13 mouse cellular contexts compared by ENCODE assay signal in the genomic region with DNA sequence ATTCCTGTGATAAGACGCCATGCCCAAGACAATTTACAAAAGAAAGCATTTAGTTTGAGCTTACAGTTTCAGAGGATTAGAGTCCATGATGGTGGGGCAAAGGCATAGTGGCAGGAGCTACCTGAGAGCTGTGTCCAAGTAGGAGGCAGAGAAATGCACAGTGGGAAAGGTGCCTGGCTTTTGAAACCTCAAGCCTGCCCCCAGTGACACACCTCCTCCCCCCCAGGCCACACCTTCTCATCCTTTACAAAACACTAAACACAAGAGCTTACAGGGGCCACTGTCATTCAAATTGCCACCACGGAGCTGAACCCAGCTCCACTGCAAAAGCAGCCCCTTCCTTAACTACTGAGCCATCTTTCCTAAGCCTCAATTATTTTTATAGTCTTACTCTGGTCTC.
"Had no signal": no experiment of that assay in that cellular context is flagged by ENCODE, and none has a peak within 500 bp of the region (broad histone marks: within the 10 kb centered on the region; RNA-seq: fewer than 3 reads in every experiment).

No protein-coding gene starts in this region.

- H3K27me3 ChIP-seq: liver, embryonic 15.5 days; lung, embryonic 15.5 days; midbrain, embryonic 13.5 days; neural tube, embryonic 13.5 days; neural tube, embryonic 15.5 days; stomach, embryonic 15.5 days had no signal

- H3K9ac ChIP-seq: liver, embryonic 15.5 days; liver, postnatal 0 days; lung, embryonic 15.5 days; midbrain, embryonic 13.5 days; neural tube, embryonic 13.5 days; neural tube, embryonic 15.5 days; stomach, embryonic 15.5 days had no signal

- H3K4me1 ChIP-seq: liver, embryonic 15.5 days; midbrain, embryonic 13.5 days; neural tube, embryonic 13.5 days had no signal

- ATAC-seq: liver, postnatal 0 days; lung, postnatal 0 days; midbrain, embryonic 13.5 days; midbrain, embryonic 16.5 days had no signal

- H3K4me3 ChIP-seq: liver, embryonic 15.5 days; lung, embryonic 15.5 days; midbrain, embryonic 10.5 days; midbrain, embryonic 13.5 days; myocyte; neural tube, embryonic 13.5 days; neural tube, embryonic 15.5 days; stomach, embryonic 15.5 days had no signal

- H3K9me3 ChIP-seq: liver, embryonic 15.5 days; lung, embryonic 15.5 days; neural tube, embryonic 13.5 days; stomach, embryonic 15.5 days had no signal

- H3K27ac ChIP-seq: liver, embryonic 15.5 days; lung, embryonic 15.5 days; macrophage; midbrain, embryonic 10.5 days; midbrain, embryonic 13.5 days; neural tube, embryonic 13.5 days; neural tube, embryonic 15.5 days; stomach, embryonic 15.5 days; stomach, postnatal 0 days had no signal

- H3K36me3 ChIP-seq: liver, embryonic 15.5 days; lung, embryonic 15.5 days; midbrain, embryonic 10.5 days; midbrain, embryonic 13.5 days; neural tube, embryonic 13.5 days; neural tube, embryonic 15.5 days; stomach, embryonic 15.5 days had no signal
